Mouse (Mus musculus): Measurements from ENCODE around the gene Gm17571.
A peak's percentile ranks its signal among the peaks of the same experiment; 100 is the strongest.

The Gm17571 gene

DNA sequence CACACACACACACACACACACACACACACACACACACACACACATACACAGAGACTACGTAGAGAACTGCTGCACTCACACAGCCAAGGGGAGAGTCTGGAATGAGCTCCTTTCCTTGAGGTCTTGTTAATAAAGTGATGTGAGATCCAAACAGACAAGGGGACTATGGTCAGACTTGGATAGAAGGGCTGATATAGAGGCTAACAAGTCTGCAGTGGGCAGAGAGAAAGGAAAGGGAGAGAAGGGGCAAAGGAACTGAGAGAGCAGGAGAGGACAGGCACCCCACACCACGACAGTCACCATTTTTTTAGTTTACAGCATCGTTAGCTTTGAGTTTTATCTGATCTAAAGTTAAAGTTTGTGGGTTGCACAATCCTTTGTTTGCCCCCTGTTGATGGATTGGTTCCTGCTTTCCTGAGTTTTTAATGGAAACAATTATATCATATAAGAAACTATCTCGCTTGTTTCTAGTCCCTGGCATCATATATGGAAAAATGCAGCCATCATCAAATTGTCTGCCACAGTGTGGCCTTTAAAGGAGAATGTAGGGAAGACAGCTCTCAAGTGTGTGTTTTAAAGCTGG lies at the start of gene Gm17571:
Gene Gm17571 (minus strand): TSS at position 51 of the 583 bp plus-strand sequence.
- no peak for DNase-seq (ENCODE audit: low spot score in 2 of 2)

- DNase-seq (ENCODE audit: low spot score in 2 of 2) = no peak
These were observed 49.0 kb upstream of the Gm17571 start for GRCm38 (mm10) chr9:13495530-13495929.

DNA sequence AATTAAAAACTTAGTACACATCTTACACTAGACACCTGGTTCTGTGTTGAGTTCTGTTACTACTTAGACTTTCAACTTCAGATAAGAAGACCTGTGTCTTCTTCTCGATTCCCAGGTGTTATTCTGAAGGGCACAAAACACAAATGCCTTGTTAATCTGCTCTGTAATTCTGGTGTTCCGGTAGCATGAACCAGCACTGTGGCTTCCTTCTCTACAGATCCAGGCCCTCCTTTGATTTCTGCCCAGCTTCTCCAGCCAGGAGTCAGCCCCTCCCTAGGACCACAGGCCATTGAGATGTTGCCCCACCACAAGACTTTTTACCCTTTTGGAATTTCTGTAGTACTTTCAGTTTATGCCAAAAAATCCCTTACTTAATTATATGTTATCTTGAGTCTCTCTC lies 47.2 kb upstream of the Gm17571 start:
- DNase-seq (ENCODE audit: low spot score in 2 of 2) = no peak

DNA sequence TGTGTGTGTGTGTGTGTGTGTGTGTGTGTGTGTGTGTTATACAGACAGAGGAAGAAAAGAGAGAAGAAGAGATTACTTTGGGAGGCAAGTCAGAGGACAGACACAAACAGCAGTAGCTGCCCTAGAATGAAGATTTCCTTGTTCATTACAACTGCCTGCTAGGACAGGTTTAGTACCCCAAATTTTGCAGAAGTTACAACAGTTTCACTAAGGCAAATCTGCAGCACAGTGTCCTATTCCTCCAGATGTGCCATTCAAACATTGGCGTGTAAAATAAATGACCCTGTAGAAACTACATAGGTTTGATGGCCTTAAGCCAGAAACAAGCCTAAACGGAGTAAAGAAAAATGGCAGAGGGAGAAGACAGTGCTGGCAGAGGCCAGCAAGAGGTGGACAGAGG lies 46.3 kb upstream of the Gm17571 start:
- no peak for DNase-seq (ENCODE audit: low spot score in 2 of 2)

DNA sequence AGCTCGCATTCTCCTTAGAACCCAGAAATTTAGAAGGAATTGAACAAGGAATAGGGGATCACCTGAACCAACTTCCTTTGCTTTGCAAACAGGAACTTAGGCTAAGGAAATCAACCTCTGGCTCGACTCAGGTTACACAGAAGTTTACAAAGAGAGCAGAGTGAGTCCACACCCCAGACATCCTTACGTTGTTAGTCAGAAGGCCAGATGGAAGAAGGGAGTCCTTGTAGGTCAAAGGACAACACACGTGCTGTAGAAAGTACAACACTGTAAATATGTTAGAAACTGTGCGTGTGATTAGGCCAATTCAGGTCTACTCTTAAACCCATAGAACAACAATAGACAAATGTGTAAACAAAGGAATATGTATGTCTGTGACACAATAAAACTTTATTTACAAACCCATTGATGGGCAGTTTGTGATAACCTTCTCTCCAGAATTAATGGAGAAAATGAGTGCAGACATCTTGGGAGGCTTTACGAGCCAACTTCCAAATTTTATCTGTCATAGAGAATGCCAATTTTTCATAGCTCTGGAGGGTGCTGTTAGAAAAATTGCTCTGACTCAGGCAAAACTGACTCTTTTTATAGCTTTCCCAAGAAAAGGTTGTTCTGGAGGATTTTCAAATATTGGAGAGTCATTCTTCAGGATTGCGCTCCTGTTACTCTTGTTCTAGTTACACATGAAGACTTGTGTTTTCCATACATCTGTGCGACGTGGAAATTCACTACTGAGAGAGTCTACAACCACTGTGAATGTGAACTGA lies 45.5 kb upstream of the Gm17571 start:
- DNase-seq (ENCODE audit: low spot score in 2 of 2) = no peak

DNA sequence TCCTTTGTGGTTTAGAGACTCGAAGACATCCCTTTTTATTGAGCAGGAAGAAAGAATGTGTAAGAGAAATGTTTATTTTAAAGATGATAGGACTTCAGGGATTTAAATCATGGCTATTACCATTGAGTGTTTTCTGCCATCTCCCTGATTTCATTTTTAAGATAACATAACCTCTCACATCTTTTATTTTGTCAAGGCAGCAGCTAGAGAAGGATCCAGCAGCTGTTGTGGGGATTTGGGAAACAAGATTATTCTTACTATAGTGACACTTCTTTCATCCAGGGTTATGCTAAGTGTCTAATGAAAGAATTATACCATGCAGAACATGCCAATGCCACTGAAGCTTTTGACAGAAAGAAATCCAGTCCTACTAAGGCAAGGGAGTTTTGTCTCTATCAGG lies 44.6 kb upstream of the Gm17571 start:
- DNase-seq (ENCODE audit: low spot score in 2 of 2) = no peak

DNA sequence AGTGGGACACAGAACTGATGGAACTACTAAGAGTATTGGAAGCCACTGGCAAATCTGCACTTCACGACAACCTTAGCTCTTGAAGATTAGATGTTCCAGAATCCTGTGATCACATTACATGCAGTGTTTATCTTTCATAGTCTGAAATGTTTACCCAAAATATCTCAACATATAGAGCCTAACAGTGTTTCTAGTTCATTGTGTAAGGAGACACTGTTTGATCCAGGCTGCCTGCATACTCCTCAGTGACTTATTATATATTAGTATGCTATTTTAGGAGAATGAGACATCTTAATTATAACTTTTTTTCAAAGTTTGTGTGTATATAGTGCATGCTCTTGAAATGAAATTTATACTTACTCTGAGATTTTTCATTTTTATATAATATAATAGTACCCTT lies 39.4 kb upstream of the Gm17571 start:
- DNase-seq (ENCODE audit: low spot score in 2 of 2) = no peak

DNA sequence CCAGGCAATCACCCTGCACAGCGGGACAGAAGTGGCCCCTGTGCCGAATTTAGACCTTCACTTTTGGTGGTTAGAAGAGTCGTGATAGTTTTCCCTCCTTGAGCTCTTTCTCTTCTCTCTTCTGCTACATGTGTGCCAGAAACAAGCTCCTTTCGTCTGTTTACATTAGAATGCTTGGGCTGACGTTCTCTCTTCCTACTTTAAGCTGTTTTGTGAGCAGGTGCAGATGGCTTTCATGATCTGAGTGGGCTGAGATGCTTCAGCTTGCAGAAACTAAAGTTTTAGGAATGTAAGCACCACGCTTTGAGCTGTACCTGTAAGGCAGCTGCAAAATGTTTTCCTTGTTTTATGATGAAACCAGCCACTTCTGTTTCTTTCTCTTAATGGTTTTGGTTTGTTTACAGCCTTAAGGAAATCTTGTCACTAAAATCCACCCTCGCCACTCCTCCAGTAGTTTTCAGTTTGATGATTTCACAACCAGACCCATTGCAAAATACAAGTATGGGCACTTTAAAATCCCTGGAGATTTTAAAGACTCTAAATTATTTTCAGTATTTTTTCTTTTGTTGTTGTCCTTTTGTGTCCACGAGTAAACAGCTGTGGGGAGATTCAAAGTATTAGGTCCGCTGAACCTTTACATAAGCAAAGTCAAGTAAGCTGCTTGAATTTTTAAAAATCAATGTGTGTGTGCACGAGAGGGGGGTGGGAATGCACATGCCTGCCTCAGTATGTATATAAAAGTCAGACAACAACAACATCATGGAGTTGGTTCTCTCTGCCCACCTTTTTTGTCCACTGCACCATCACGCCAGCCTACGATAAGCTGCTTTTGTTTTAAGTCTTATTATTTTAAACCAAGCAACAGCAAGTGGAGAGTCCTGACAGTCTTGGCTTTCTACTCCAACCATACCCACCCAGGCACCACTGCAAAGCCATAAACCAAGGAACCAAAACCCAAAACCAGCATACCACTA lies 38.0 kb upstream of the Gm17571 start:
- peak; percentile 5 to 12 for DNase-seq (ENCODE audit: low spot score in 2 of 2)

GRCm38 (mm10) chr9:13483199-13484068 lies 36.9 kb upstream of the Gm17571 start:
- DNase-seq (ENCODE audit: low spot score in 2 of 2) = no peak

GRCm38 (mm10) chr9:13479275-13479674 lies 32.7 kb upstream of the Gm17571 start:
- DNase-seq (ENCODE audit: low spot score in 2 of 2) = no peak

GRCm38 (mm10) chr9:13474951-13475350 lies 28.4 kb upstream of the Gm17571 start:
- no peak for DNase-seq (ENCODE audit: low spot score in 2 of 2)

DNA sequence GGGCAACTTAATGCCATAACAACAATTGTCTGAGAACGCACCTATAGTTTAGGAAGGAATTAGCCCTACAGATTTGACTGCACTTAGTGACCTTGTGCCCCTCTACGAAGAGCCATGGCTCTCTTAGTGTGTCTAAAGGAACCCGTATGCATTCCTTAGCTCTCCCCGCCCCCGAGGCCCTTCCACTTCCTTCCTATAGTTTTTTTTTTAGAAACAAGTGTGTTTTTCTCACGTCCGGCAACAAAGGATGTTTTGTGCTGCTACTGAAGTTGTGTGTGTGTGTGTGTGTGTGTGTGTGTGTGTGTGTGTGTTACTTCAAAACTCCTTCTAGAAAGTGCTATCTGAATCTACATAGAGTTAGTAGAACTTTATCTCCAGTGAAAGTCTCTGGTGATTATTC lies 23.5 kb upstream of the Gm17571 start:
- DNase-seq (ENCODE audit: low spot score in 2 of 2) = no peak

DNA sequence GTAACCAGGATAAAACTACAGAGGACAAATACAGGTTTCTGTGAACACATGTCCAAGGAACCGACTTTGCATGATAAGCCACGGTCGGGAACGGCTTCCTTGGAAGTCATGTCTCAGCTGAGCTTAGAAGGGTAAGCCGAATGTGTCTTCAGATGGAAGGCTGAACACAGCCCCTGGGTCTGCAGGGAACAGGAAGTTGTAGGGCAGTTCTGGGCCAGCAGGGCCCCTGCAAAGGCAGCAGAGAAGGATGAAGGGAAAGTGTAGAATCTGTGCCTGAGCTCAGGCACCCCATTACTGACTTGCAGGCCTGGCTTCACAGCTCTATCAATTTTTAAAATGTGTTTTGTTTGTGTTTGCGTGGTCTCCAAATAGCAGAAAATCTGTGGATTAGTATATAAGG lies 22.2 kb upstream of the Gm17571 start:
- no peak for DNase-seq (ENCODE audit: low spot score in 2 of 2)

GRCm38 (mm10) chr9:13467745-13468144 lies 21.2 kb upstream of the Gm17571 start:
- DNase-seq (ENCODE audit: low spot score in 2 of 2) = no peak

- DNase-seq (ENCODE audit: low spot score in 2 of 2) = no peak
These were observed 20.3 kb upstream of the Gm17571 start for GRCm38 (mm10) chr9:13466816-13467215.

- no peak for DNase-seq (ENCODE audit: low spot score in 2 of 2)
These were observed 19.8 kb upstream of the Gm17571 start for GRCm38 (mm10) chr9:13466351-13466750.

DNA sequence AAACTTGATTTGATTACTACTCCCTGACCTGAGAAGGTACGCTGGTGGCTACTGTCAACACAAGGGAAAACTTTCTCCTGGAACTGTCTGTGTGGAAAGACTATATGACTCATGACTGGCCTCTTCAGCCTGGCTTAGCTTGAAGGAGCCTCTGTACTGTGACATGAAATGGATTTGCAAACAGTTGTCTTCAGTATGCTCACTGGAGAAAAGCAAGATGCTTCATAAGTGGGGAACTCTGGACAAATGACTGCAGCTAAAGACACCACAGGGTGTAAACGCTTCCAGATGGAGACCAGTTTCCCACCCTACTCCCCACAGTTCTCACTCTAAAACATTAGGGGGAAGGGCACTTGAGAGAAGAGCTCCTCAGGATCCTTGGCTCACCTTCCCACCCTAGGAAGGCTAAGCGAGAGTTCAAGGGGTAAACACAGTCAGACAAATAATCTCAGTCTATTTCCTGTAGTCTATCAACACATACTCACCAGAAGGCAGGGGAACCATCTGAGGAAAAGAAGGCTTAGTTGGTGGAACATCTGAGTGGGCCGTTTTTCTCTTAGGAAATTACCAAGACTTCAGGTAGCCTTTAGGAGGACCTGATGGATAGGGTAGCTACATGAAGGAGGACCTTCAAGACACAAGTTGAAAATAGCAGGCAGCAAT lies 18.9 kb upstream of the Gm17571 start:
- no peak for DNase-seq (ENCODE audit: low spot score in 2 of 2)

- DNase-seq (ENCODE audit: low spot score in 2 of 2) = no peak
These were observed 14.4 kb upstream of the Gm17571 start for GRCm38 (mm10) chr9:13460926-13461325.

GRCm38 (mm10) chr9:13460012-13460411 lies 13.5 kb upstream of the Gm17571 start:
- peak in 1 of 2 experiments; percentile 17 for DNase-seq (ENCODE audit: low spot score in 2 of 2)

DNA sequence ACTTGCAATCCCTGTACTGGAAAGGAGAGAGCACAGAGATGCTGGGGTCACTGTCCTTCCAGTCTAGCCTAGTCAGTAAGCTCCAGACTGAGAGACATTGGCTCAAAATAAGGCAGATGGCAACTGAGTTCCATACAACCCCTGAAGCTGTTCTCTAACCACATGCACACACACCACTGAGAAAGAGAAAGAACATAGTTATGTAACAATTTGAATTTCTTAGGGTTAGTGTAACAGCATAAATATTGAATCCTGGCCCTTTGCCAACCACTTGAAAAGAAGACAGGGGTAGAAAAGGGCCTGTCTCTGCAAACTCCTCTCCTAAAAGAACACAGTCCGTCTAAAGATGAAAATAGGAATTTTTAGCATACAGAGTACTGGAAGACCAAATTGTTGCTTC lies 12.8 kb upstream of the Gm17571 start:
- DNase-seq (ENCODE audit: low spot score in 2 of 2) = no peak

GRCm38 (mm10) chr9:13457774-13458173 lies 11.2 kb upstream of the Gm17571 start:
- DNase-seq (ENCODE audit: low spot score in 2 of 2) = peak; percentile 30 to 41

Data from right cerebral cortex, postnatal 36 days (tissue).